Mouse (Mus musculus): Measurements from ENCODE around the gene Nrap.

DNA sequence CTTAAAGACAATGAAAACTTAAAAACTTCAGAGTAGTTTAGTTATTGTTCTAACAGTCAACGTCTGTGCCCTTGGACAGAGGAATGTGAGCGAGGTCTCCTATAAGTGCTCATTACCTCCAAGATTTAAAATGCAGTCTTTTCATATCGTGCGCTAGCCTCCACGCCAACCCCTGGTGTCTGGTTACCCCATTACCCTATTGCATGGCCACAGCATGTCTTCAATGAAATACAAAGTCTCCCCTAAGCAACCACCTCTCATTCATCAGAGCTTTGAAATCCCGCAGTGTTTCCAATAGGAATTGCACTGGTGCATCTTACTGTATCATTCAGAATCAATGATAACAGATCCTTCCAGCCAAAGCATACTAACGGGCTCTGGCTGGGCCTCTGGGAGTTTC lies 17.6 kb downstream of the Nrap start:
- TF ChIP-seq POLR2A (IDR thresholded peaks at IDR 0.05; ENCODE audit: extremely low read depth, insufficient read depth, low read length) (no peak), CTCF (IDR thresholded peaks at IDR 0.05; ENCODE audit: low read depth, low read length) (no peak)

Measured in liver, adult 2 months (tissue).